Mouse (Mus musculus): ENCODE results near the gene Ltf.

- TF ChIP-seq GATA1 (IDR thresholded peaks at IDR 0.05; ENCODE audit: borderline replicate concordance, low read length) = no peak
- no peak for TF ChIP-seq FLI1 (IDR thresholded peaks at IDR 0.05; ENCODE audit: low read length)
These were observed 68.9 kb downstream of the Ltf start for GRCm38 (mm10) chr9:111087960-111088359.

All from megakaryocyte, embryonic 14.5 days (primary cell).